Mouse (Mus musculus) heart, postnatal 0 days (tissue): ENCODE measurements around the gene Tmem18. TPM values are rescaled to one million over a fixed set of nuclear protein-coding genes. Genes with fewer than 3 reads are reported as not detected.

Experiments
- ATAC-seq: fragments of 200-750 bp; cut with Nextera tagmentation; 2 replicates; pipeline ENCODE4 v1.8.0; 2017; ENCODE audit warnings: low read depth, moderate number of reproducible peaks, moderate library complexity; ENCODE audit not compliant: insufficient read depth
- DNase-seq: peaks from one replicate; pipeline ENCODE4 v3.0.0-alpha.2; 2016; ENCODE audit warnings: low spot score
- H3K27ac ChIP-seq: fragments of 300-500 bp; sonication (generic); 2 replicates; pipeline ENCODE4 v1.5.1; 2014; ENCODE audit warnings: low read depth, mild to moderate bottlenecking
- H3K27me3 ChIP-seq: fragments of 300-500 bp; sonication (generic); 2 replicates; pipeline ENCODE4 v1.6.1; 2014; ENCODE audit warnings: low read length, mixed read lengths; ENCODE audit not compliant: control insufficient read depth, insufficient read depth
- H3K36me3 ChIP-seq: fragments of 300-500 bp; sonication (generic); replicated peaks from 2 replicates; pipeline ENCODE4 v1.6.1; 2014; ENCODE audit warnings: low read length, mixed read lengths; ENCODE audit not compliant: control insufficient read depth, insufficient read depth
- H3K4me1 ChIP-seq: fragments of 300-500 bp; sonication (generic); 2 replicates; pipeline ENCODE4 v1.6.1; 2014; ENCODE audit warnings: antibody characterized with exemption; ENCODE audit not compliant: control insufficient read depth, insufficient read depth
- H3K4me2 ChIP-seq: fragments of 300-500 bp; sonication (generic); 2 replicates; pipeline ENCODE4 v1.6.1; 2014; ENCODE audit warnings: low read depth, mild to moderate bottlenecking, low read length, moderate library complexity
- H3K4me3 ChIP-seq: fragments of 300-500 bp; sonication (generic); 2 replicates; pipeline ENCODE4 v1.5.1; 2014; ENCODE audit warnings: low read depth, low read length
- H3K9ac ChIP-seq: fragments of 300-500 bp; sonication (generic); replicated peaks from 2 replicates; pipeline ENCODE4 v1.6.1; 2014; ENCODE audit warnings: low read depth, low read length, mixed read lengths
- H3K9me3 ChIP-seq: fragments of 300-500 bp; sonication (generic); replicated peaks from 2 replicates; pipeline ENCODE4 v1.6.1; 2016; ENCODE audit warnings: low read length; ENCODE audit not compliant: control insufficient read depth
- CTCF ChIP-seq: IDR thresholded peaks from 2 replicates; pipeline ENCODE4 v1.5.1; 2016; ENCODE audit warnings: antibody characterized with exemption, control low read depth, low read depth
- EP300 ChIP-seq: IDR thresholded peaks from 2 replicates; pipeline ENCODE4 v1.6.1; 2016; ENCODE audit warnings: antibody characterized with exemption, low read depth
- WGBS: fragments of 180-500 bp; shearing (Covaris S2); extraction: QIAGEN DNeasy Blood & Tissue Kit; methylation state at CpG from one replicate; pipeline ENCODE4 v1.1.7; 2014; 5-methylcytosine and 5-hydroxymethylcytosine counted together
- polyA plus RNA-seq: library from polyadenylated mRNA; unstranded; fragments of >200 nt; fragmentation: Nextera tagmentation; extraction: Ambion mirVana; gene quantifications from 2 replicates; pipeline ENCODE4 v1.2.1, GENCODE M21; 2015
- total RNA-seq: library from RNA; depleted of rRNA; stranded (reverse); fragments of >200 nt; gene quantifications from 2 replicates; pipeline ENCODE4 v1.2.3, GENCODE M21; 2014; ENCODE audit warnings: low replicate concordance

The Tmem18 gene
- total and polyA plus RNA-seq, 2 experiments from 2014 or later, result 10.3 to 12.0 TPM

- H3K4me3 ChIP-seq, result no peak overlapping the region
- DNase-seq (no peak), ATAC-seq (no peak)
- peaks cover 15% of the 10 kb centered on the region for H3K4me1 ChIP-seq
- no peaks in the 10 kb centered on the region for H3K27me3 ChIP-seq
- H3K9ac ChIP-seq, result no peak overlapping the region
- 72% methylated on average over 10 of the region's 10 CpGs for WGBS
- H3K9me3 ChIP-seq, result no peaks in the 10 kb centered on the region
- TF ChIP-seq EP300, result no peak
- TF ChIP-seq CTCF, result no peak
- H3K36me3 ChIP-seq, result no peaks in the 10 kb centered on the region
- H3K27ac ChIP-seq, result no peak overlapping the region
- no peak overlapping the region for H3K4me2 ChIP-seq
Observed at GRCm38 (mm10) chr12:30581277-30581676, 2.9 kb upstream of the Tmem18 start.

DNA sequence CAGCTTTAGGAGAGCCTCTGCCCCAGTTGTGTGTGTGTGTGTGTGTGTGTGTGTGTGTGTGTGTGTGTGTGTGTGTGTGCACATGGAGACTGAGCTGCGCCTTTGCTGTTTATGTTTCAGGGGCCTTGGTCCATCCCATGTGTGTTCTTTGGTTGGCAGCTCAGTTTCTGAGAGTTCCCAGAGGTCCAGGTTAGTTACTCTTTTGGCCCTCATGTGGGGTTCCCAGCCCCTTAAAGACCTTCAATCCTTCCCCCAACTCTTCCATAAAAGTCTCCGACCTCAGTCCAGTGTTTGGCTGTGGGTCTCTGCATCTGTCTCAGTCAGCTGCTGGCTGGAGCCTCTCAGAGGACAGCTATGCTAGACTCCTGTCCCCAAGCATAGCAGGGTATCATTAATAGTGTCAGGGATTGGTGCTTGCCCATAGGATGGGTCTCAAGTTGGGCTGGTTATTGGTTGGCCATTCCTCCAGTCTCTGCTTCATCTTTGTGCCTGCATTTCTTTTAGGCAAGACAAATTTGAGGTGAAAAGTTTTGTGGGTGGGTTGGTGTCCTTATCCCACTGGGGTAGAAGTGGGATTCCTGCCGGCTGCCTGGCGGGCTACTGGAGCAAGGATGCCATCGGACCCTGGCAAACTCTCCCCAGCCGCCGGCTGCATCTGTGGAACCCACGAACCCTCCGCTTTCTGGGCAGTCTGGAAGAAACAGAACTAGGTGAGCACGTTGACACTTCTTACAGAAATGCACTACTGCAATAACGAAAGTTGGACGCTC is 455 bp upstream of the Tmem18 start:
- peaks cover 15% of the 10 kb centered on the region for H3K4me1 ChIP-seq
- WGBS, result 14% methylated on average over 12 of the region's 12 CpGs
- DNase-seq, result no peak
- peak; percentile 27; the same call in 1 of the 2 replicates for ATAC-seq
- no peak for TF ChIP-seq CTCF
- TF ChIP-seq EP300, result no peak
- H3K27ac ChIP-seq, result peak overlapping the region; percentile 81
- H3K4me3 ChIP-seq, result peak overlapping the region; percentile 60
- H3K36me3 ChIP-seq, result peaks cover 16% of the 10 kb centered on the region
- peak overlapping the region; percentile 78 for H3K4me2 ChIP-seq
- H3K9me3 ChIP-seq, result no peaks in the 10 kb centered on the region
- no peaks in the 10 kb centered on the region for H3K27me3 ChIP-seq
- H3K9ac ChIP-seq, result peak overlapping the region; percentile 67

- no peaks in the 10 kb centered on the region for H3K27me3 ChIP-seq
- peaks cover 15% of the 10 kb centered on the region for H3K4me1 ChIP-seq
- DNase-seq (no peak), ATAC-seq (peak; percentile 16; the same call in 1 of the 2 replicates)
- H3K9me3 ChIP-seq, result no peaks in the 10 kb centered on the region
- peak overlapping the region; percentile 78 for H3K4me2 ChIP-seq
- TF ChIP-seq EP300, result no peak
- TF ChIP-seq CTCF, result no peak
- H3K4me3 ChIP-seq, result peak overlapping the region; percentile 60
- H3K9ac ChIP-seq, result peak overlapping the region; percentile 67
- H3K36me3 ChIP-seq, result peaks cover 26% of the 10 kb centered on the region
- H3K27ac ChIP-seq, result peak overlapping the region; percentile 81
- WGBS, result 3% methylated on average over 6 of the region's 6 CpGs
Observed at GRCm38 (mm10) chr12:30584863-30585262, 637 bp downstream of the Tmem18 start.

- H3K9me3 ChIP-seq, result no peaks in the 10 kb centered on the region
- H3K36me3 ChIP-seq, result peaks cover 42% of the 10 kb centered on the region
- H3K4me2 ChIP-seq, result no peak overlapping the region
- no peak overlapping the region for H3K27ac ChIP-seq
- no peaks in the 10 kb centered on the region for H3K27me3 ChIP-seq
- no peak for ATAC-seq
- TF ChIP-seq EP300, result no peak
- TF ChIP-seq CTCF, result no peak
- no peaks in the 10 kb centered on the region for H3K4me1 ChIP-seq
- H3K9ac ChIP-seq, result no peak overlapping the region
- WGBS, result 81% methylated on average over 5 of the region's 5 CpGs
- DNase-seq, result no peak
- no peak overlapping the region for H3K4me3 ChIP-seq
Observed at GRCm38 (mm10) chr12:30591832-30592231, 7.6 kb downstream of the Tmem18 start.

GRCm38 (mm10) chr12:30596818-30597407 is 12.7 kb downstream of the Tmem18 start:
- ATAC-seq (no peak), DNase-seq (peak; percentile 54)
- H3K27ac ChIP-seq, result no peak overlapping the region
- TF ChIP-seq CTCF, result peak; percentile 93
- TF ChIP-seq EP300, result no peak
- no peak overlapping the region for H3K4me2 ChIP-seq
- no peaks in the 10 kb centered on the region for H3K27me3 ChIP-seq
- no peaks in the 10 kb centered on the region for H3K4me1 ChIP-seq
- no peaks in the 10 kb centered on the region for H3K9me3 ChIP-seq
- peaks cover 2% of the 10 kb centered on the region for H3K36me3 ChIP-seq
- WGBS, result 38% methylated on average over 8 of the region's 8 CpGs
- no peak overlapping the region for H3K9ac ChIP-seq
- no peak overlapping the region for H3K4me3 ChIP-seq
